Mouse (Mus musculus) limb, embryonic 10.5 days (tissue): ENCODE results near the gene Sap30bp. TPM values are rescaled to one million over a fixed set of nuclear protein-coding genes. Genes with fewer than 3 reads are reported as not detected.

ENCODE experiments used
- DNase-seq: peaks from one replicate; pipeline ENCODE4 v3.0.0-alpha.2; 2017; ENCODE audit warnings: low spot score
- H3K27ac ChIP-seq: fragments of 300-500 bp; sonication (generic); 2 replicates; pipeline ENCODE4 v1.5.1; 2016; ENCODE audit warnings: mild to moderate bottlenecking
- H3K27me3 ChIP-seq: fragments of 300-500 bp; sonication (generic); 2 replicates; pipeline ENCODE4 v1.6.1; 2016; ENCODE audit warnings: low read depth, mild to moderate bottlenecking; ENCODE audit not compliant: poor library complexity, severe bottlenecking
- H3K36me3 ChIP-seq: fragments of 300-500 bp; sonication (generic); 2 replicates; pipeline ENCODE4 v1.6.1; 2016; ENCODE audit warnings: mild to moderate bottlenecking, moderate library complexity
- H3K4me1 ChIP-seq: fragments of 300-500 bp; sonication (generic); 2 replicates; pipeline ENCODE4 v1.6.1; 2016
- H3K4me3 ChIP-seq: fragments of 300-500 bp; sonication (generic); 2 replicates; pipeline ENCODE4 v1.5.1; 2016; ENCODE audit warnings: mild to moderate bottlenecking, moderate library complexity
- H3K9me3 ChIP-seq: fragments of 300-500 bp; sonication (generic); replicated peaks from 2 replicates; pipeline ENCODE4 v1.6.1; 2016; ENCODE audit warnings: mild to moderate bottlenecking
- WGBS: fragments of 180-500 bp; shearing (Covaris S2); methylation state at CpG from one replicate; pipeline ENCODE4 v1.1.7; 2016; 5-methylcytosine and 5-hydroxymethylcytosine counted together
- polyA plus RNA-seq: library from polyadenylated mRNA; unstranded; fragments of >200 nt; fragmentation: Nextera tagmentation; extraction: Ambion mirVana; gene quantifications from 2 replicates; pipeline ENCODE4 v1.2.1, GENCODE M21; 2016

The Sap30bp gene
- polyA plus RNA-seq, 1 experiment from 2014 or later: 52.2 TPM

- Histone ChIP-seq H3K36me3 (no peaks in the 10 kb centered on the region), H3K27ac (0 out of 2 replicates have a peak within 1 kb of the TSS, but pooled peaks have one; percentile 43), H3K4me3 (peak within 1 kb of the TSS; percentile 52), H3K4me1 (peaks cover 14% of the 10 kb centered on the region), H3K27me3 (peaks cover 67% of the 10 kb centered on the region), H3K9me3 (no peaks in the 10 kb centered on the region)
- WGBS: 10% methylated on average over 54 of the region's 58 CpGs
- peak; percentile 61 for DNase-seq
These were observed 41.4 kb downstream of the Sap30bp start, which contains the start of gene Itgb4 for GRCm38 (mm10) chr11:115974309-115975082. TSS of gene Itgb4 (plus strand) at chr11:115974709.

DNA sequence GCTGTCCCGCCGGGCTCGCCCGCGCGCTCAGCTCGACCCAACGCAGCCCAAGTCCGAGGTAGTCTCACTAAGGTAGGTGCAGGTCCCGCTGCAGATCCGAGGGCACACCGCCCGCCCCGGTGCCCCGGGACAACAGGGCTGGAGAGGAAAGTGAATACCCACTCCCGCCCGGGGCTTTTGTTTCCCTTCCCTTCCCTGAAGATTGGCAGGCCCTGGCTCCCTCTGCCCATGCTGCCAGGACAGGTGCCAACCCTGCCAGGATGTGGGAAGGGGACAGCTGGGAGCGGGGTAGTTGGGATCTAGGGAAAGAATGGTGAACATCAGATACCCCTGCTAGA lies 42.0 kb downstream of the Sap30bp start:
- H3K27ac ChIP-seq: 0 out of 2 replicates have a peak overlapping the region, but pooled peaks have one; percentile 43
- no peak for DNase-seq
- H3K4me3 ChIP-seq: peak overlapping the region; percentile 52
- H3K27me3 ChIP-seq: peaks cover 72% of the 10 kb centered on the region
- no peaks in the 10 kb centered on the region for H3K9me3 ChIP-seq
- peaks cover 12% of the 10 kb centered on the region for H3K4me1 ChIP-seq
- H3K36me3 ChIP-seq: no peaks in the 10 kb centered on the region
- 5% methylated on average over 18 of the region's 18 CpGs for WGBS

- WGBS: 34% methylated on average over 12 of the region's 12 CpGs
- no peaks in the 10 kb centered on the region for H3K9me3 ChIP-seq
- H3K4me1 ChIP-seq: peaks cover 11% of the 10 kb centered on the region
- DNase-seq: no peak
- H3K27ac ChIP-seq: no peak overlapping the region
- no peaks in the 10 kb centered on the region for H3K36me3 ChIP-seq
- peak overlapping the region; percentile 52; the same call in 1 of the 2 replicates for H3K4me3 ChIP-seq
- H3K27me3 ChIP-seq: peaks cover 72% of the 10 kb centered on the region
These were observed 42.5 kb downstream of the Sap30bp start for GRCm38 (mm10) chr11:115975544-115975943.

DNA sequence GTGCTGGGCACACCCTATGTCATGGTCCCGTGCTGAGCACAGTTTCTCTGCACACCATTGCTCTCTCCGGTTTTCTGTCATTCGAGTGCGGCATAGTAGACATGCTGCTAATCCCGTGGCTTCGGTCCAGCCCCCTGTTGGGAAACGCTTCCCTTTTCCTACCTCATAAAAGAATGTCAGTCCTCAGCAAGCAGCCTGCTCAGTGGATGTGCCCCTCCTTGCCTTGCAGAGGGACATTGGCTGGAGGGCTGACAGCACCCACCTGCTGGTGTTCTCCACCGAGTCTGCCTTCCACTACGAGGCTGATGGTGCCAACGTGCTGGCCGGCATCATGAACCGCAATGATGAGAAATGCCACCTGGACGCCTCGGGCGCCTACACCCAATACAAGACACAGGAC lies 49.4 kb downstream of the Sap30bp start:
- 94% methylated on average over 15 of the region's 15 CpGs for WGBS
- no peak for DNase-seq
- Histone ChIP-seq H3K27me3 (peaks cover 29% of the 10 kb centered on the region), H3K9me3 (no peaks in the 10 kb centered on the region), H3K36me3 (no peaks in the 10 kb centered on the region), H3K4me1 (no peaks in the 10 kb centered on the region; the same call in 1 of the 2 replicates), H3K27ac (no peak overlapping the region), H3K4me3 (no peak overlapping the region)

DNA sequence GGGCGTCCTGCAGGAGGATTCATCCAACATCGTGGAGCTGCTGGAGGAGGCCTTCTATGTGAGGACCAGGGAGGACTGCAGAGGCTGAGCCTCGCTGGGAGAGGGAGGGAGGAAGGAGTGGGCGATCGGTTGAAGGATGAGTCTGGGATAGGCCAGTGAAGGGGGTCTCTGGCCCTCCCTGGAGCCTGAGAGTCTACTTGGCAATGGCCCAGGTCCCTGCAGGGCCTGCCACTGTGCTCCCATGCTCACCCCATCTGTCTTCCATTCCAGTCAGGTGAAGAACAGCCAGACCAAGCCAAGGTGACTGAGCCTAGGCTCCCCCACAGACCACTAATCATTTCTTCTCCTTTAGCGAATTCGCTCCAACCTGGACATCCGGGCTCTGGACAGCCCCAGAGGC lies 50.2 kb downstream of the Sap30bp start:
- WGBS: 87% methylated on average over 8 of the region's 8 CpGs
- Histone ChIP-seq H3K4me1 (no peaks in the 10 kb centered on the region; the same call in 1 of the 2 replicates), H3K27me3 (peaks cover 24% of the 10 kb centered on the region), H3K9me3 (no peaks in the 10 kb centered on the region), H3K36me3 (no peaks in the 10 kb centered on the region), H3K4me3 (no peak overlapping the region), H3K27ac (no peak overlapping the region)
- DNase-seq: no peak

- whole genome bisulfite sequencing: 32% methylated on average over 15 of the region's 15 CpGs
These were observed 56.6 kb downstream of the Sap30bp start for GRCm38 (mm10) chr11:115989686-115990085.

GRCm38 (mm10) chr11:115992098-115992497 lies 59.0 kb downstream of the Sap30bp start:
- H3K27me3 ChIP-seq: peaks cover 42% of the 10 kb centered on the region
- no peak for DNase-seq
- no peak overlapping the region for H3K4me3 ChIP-seq
- peaks cover 14% of the 10 kb centered on the region; the same call in 1 of the 2 replicates for H3K4me1 ChIP-seq
- no peaks in the 10 kb centered on the region for H3K9me3 ChIP-seq
- no peaks in the 10 kb centered on the region for H3K36me3 ChIP-seq
- 62% methylated on average over 4 of the region's 4 CpGs for WGBS
- no peak overlapping the region for H3K27ac ChIP-seq

More at GRCm38 (mm10) chr11:115989686-115990085, 56.6 kb downstream of the Sap30bp start:
- Histone ChIP-seq H3K27ac (0 out of 2 replicates have a peak overlapping the region, but pooled peaks have one; percentile 9), H3K9me3 (no peaks in the 10 kb centered on the region), H3K4me1 (peaks cover 14% of the 10 kb centered on the region; the same call in 1 of the 2 replicates), H3K36me3 (no peaks in the 10 kb centered on the region), H3K4me3 (peak overlapping the region; percentile 27), H3K27me3 (peaks cover 46% of the 10 kb centered on the region)
- no peak for DNase-seq

DNA sequence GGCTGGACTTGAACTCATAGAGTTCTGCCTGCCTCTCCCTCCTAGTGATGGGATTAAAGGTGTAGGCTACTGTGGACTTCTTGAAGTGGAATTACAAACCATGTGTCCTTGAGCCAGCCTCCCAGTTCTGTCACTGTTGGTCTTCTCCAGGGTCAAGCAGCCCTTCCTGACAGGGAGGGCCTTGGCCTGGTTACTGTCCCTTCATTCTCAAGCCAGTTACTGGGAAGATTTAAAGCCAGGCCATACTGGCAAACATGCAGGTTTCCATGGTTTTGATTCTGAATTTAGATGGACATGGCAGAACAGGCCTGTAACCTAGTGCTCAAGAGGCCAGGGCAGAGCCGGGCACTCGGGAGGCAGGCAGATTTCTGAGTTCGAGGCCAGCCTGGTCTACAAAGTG lies 62.2 kb downstream of the Sap30bp start:
- Histone ChIP-seq H3K27me3 (peaks cover 25% of the 10 kb centered on the region), H3K4me3 (no peak overlapping the region), H3K4me1 (peaks cover 4% of the 10 kb centered on the region), H3K27ac (no peak overlapping the region), H3K36me3 (no peaks in the 10 kb centered on the region), H3K9me3 (no peaks in the 10 kb centered on the region)
- DNase-seq: no peak
- 94% methylated on average over 3 of the region's 3 CpGs for WGBS

- no peak for DNase-seq
- H3K36me3 ChIP-seq: no peaks in the 10 kb centered on the region
- H3K27me3 ChIP-seq: peaks cover 25% of the 10 kb centered on the region
- H3K4me3 ChIP-seq: no peak overlapping the region
- peaks cover 9% of the 10 kb centered on the region for H3K4me1 ChIP-seq
- H3K27ac ChIP-seq: no peak overlapping the region
- WGBS: 77% methylated on average over 4 of the region's 4 CpGs
- no peaks in the 10 kb centered on the region for H3K9me3 ChIP-seq
These were observed 64.0 kb downstream of the Sap30bp start for GRCm38 (mm10) chr11:115997047-115997446.

DNA sequence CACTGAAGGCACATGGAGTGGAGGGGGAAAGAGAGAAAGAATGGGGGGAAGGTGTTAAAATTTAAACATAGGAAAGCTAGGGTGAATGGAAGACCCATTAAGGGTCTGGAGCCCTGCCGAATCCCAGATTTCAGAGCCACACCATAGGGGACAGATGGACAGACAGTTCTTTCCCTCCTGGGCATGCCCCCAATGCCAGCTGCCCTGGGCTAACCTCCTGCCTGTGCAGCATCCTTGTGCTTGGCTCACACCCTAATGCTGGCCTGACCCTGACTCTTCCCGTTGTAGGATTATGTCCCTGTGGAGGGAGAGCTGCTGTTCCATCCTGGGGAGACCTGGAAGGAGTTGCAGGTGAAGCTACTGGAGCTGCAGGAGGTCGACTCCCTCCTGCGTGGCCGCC lies 64.6 kb downstream of the Sap30bp start:
- no peak overlapping the region for H3K27ac ChIP-seq
- no peaks in the 10 kb centered on the region for H3K36me3 ChIP-seq
- H3K4me3 ChIP-seq: no peak overlapping the region
- H3K9me3 ChIP-seq: no peaks in the 10 kb centered on the region
- H3K27me3 ChIP-seq: peaks cover 25% of the 10 kb centered on the region
- WGBS: 67% methylated on average over 5 of the region's 5 CpGs
- DNase-seq: no peak
- H3K4me1 ChIP-seq: peaks cover 9% of the 10 kb centered on the region

DNA sequence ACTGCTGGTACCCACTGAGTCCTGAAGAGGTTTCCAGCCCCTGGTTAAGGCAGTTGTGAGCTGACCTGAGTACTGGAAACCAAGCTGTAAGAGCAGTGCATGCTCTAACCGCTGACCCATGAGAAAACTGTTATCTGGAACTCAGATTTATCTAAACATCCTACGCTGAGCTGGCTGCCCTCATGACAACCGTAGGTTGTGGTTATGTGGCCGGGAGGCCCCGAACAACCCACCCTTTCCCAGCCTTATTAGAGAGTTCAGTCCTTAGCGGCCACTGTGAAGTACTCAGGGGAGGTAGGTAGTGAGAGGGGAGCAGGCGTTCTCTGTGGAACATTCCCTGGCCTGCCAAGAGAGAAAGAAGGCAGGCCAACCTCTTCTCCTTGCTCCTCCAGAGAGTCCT lies 65.9 kb downstream of the Sap30bp start:
- peaks cover 6% of the 10 kb centered on the region; the same call in 1 of the 2 replicates for H3K4me1 ChIP-seq
- H3K27ac ChIP-seq: no peak overlapping the region
- peaks cover 14% of the 10 kb centered on the region; the same call in 1 of the 2 replicates for H3K27me3 ChIP-seq
- DNase-seq: no peak
- no peaks in the 10 kb centered on the region for H3K9me3 ChIP-seq
- H3K36me3 ChIP-seq: no peaks in the 10 kb centered on the region
- WGBS: 85% methylated on average over 7 of the region's 7 CpGs
- no peak overlapping the region for H3K4me3 ChIP-seq

GRCm38 (mm10) chr11:115999538-116000143 lies 66.6 kb downstream of the Sap30bp start:
- Histone ChIP-seq H3K36me3 (no peaks in the 10 kb centered on the region), H3K4me3 (no peak overlapping the region), H3K9me3 (no peaks in the 10 kb centered on the region), H3K27ac (no peak overlapping the region), H3K4me1 (peaks cover 10% of the 10 kb centered on the region), H3K27me3 (peaks cover 14% of the 10 kb centered on the region; the same call in 1 of the 2 replicates)
- 18% methylated on average over 14 of the region's 14 CpGs for WGBS
- peak; percentile 75 for DNase-seq

- peaks cover 14% of the 10 kb centered on the region; the same call in 1 of the 2 replicates for H3K27me3 ChIP-seq
- no peaks in the 10 kb centered on the region for H3K36me3 ChIP-seq
- no peak overlapping the region for H3K27ac ChIP-seq
- no peaks in the 10 kb centered on the region for H3K9me3 ChIP-seq
- no peak for DNase-seq
- no peak overlapping the region for H3K4me3 ChIP-seq
- H3K4me1 ChIP-seq: peaks cover 20% of the 10 kb centered on the region
- 57% methylated on average over 10 of the region's 10 CpGs for WGBS
These were observed 67.5 kb downstream of the Sap30bp start for GRCm38 (mm10) chr11:116000607-116001006.
